Mouse (Mus musculus) E14TG2a.4 (cell line): ENCODE data around the gene Nat10.

ENCODE experiments used
- CTCF ChIP-seq: conservative IDR thresholded peaks from 2 replicates; pipeline ENCODE4 v1.5.1; 2014; ENCODE audit warnings: low read length
- NANOG ChIP-seq: IDR thresholded peaks from 2 replicates; pipeline ENCODE4 v1.6.1; 2014; ENCODE audit warnings: borderline replicate concordance, low read length, mixed read lengths
- POU5F1 ChIP-seq: IDR thresholded peaks from 2 replicates; pipeline ENCODE4 v1.6.1; 2014; ENCODE audit warnings: low read length, borderline replicate concordance

DNA sequence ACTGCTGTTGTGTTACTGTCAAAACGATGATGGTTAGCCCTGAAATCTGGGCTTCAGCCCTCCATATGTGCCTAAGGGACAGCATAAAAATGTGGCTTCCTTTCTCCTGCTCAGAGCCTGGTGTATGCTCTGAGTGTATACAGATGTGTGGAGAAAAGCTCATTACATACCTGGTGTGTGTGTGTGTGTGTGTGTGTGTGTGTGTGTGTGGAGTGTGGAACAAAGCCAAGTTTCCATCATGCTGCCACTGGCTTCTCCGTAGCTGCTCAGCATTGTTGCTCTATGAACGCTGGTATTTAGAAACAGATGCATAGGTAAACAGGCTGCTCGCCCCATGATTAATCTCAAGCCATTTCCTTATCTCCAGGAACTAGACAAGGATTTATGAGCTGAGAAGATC, 57.2 kb downstream of the Nat10 start:
- no peak for TF ChIP-seq NANOG
- no peak for TF ChIP-seq CTCF
- no peak for TF ChIP-seq POU5F1
